ENCODE assay signal across 20 mouse cellular contexts in the genomic region with DNA sequence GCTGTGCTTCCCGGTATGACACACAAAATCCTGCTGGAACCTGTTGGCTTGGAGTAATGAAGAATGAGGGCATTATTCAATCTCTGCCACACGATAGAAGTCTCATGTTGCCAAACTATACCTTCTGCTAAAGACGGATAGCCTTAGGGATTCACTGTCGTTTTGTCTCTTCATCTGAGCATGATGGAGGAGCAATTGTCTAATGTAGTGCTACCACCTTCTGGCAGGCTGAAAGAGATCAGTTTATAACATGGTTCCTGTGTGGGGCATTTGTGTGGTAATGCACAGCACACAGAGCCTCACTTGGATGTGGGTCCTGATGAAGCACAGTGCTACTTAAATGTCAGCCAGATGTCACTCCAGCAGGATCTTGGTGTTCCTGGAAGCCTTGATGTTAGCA. TPM values are rescaled to one million over a fixed set of nuclear protein-coding genes. Genes with fewer than 3 reads are reported as not detected.
DNase-seq lines count a peak whose midpoint lies in the region; TF ChIP-seq lines count a peak whose summit lies in the region.
"Had no signal": no experiment of that assay in that cellular context is flagged by ENCODE, and none has a peak within 500 bp of the region (broad histone marks: within the 10 kb centered on the region; RNA-seq: fewer than 3 reads in every experiment).

No protein-coding gene starts in this region.

- WGBS in heart, embryonic 10.5 days: 79% methylated on average over 4 of the region's 4 CpGs

- no peaks in the 10 kb centered on the region for H3K9me3 ChIP-seq in heart, embryonic 10.5 days
- no peaks in the 10 kb centered on the region for H3K9me3 ChIP-seq in MEL (replicated peaks; ENCODE audit: insufficient read depth, low read length)
- H3K9me3 ChIP-seq: heart, embryonic 15.5 days; hindbrain, embryonic 15.5 days; lung, embryonic 15.5 days had no signal

- peak; percentile 52 for TF ChIP-seq CTCF in layer of hippocampus, adult 2 months (conservative IDR thresholded peaks at IDR 0.05)
- TF ChIP-seq CTCF in MEL (IDR thresholded peaks at IDR 0.05 in 2 of 3, conservative IDR thresholded peaks at IDR 0.05 in 1 of 3; ENCODE audit: control insufficient read depth in 1 of 3, insufficient read depth in 1 of 3, low read depth in 2 of 3, low read length in 3 of 3, poor library complexity in 1 of 3, severe bottlenecking in 1 of 3): no peak

- no peak overlapping the region for H3K4me3 ChIP-seq in heart, embryonic 10.5 days
- H3K4me3 ChIP-seq in layer of hippocampus, adult 2 months: no peak overlapping the region
- no peak overlapping the region for H3K4me3 ChIP-seq in MEL (ENCODE audit: control insufficient read depth in 1 of 2, insufficient read depth in 1 of 2, low read depth in 2 of 2, low read length in 2 of 2)
- H3K4me3 ChIP-seq: heart, embryonic 15.5 days; hindbrain, embryonic 15.5 days; lung, embryonic 15.5 days had no signal

- H3K4me1 ChIP-seq in heart, embryonic 10.5 days: peaks cover 17% of the 10 kb centered on the region
- no peaks in the 10 kb centered on the region for H3K4me1 ChIP-seq in MEL (ENCODE audit: control insufficient read depth in 1 of 2, insufficient read depth in 2 of 2, low read length in 2 of 2)
- H3K4me1 ChIP-seq: hindbrain, embryonic 15.5 days had no signal

- TF ChIP-seq RAD21 in MEL (IDR thresholded peaks at IDR 0.05; ENCODE audit: low read depth, low read length): peak; percentile 8

- no peaks in the 10 kb centered on the region for H3K36me3 ChIP-seq in heart, embryonic 10.5 days
- no peaks in the 10 kb centered on the region for H3K36me3 ChIP-seq in MEL (ENCODE audit: control insufficient read depth in 1 of 2, insufficient read depth in 2 of 2, low read length in 2 of 2)
- H3K36me3 ChIP-seq: heart, embryonic 15.5 days; hindbrain, embryonic 15.5 days; lung, embryonic 15.5 days had no signal

- no peaks in the 10 kb centered on the region for H3K27me3 ChIP-seq in heart, embryonic 10.5 days (ENCODE audit: insufficient read depth, poor library complexity, severe bottlenecking)
- peaks cover 0 to 2% of the 10 kb centered on the region in 2 experiments; a peak in 1 of 4 replicates for H3K27me3 ChIP-seq in MEL (ENCODE audit: control insufficient read depth in 1 of 2, insufficient read depth in 2 of 2, low read length in 2 of 2)
- H3K27me3 ChIP-seq: heart, embryonic 15.5 days; hindbrain, embryonic 15.5 days; lung, embryonic 15.5 days had no signal

- peak; percentile 79 for DNase-seq in heart, adult 11 months
- DNase-seq in heart, embryonic 10.5 days (ENCODE audit: low spot score): no peak
- no peak for DNase-seq in layer of hippocampus, adult 2 months (ENCODE audit: low spot score in 2 of 2)
- no peak for DNase-seq in layer of hippocampus, adult 18-20 months (ENCODE audit: low spot score in 2 of 2)
- no peak for DNase-seq in MEL (ENCODE audit: low read depth, low spot score)
- peak; percentile 19 for DNase-seq in naive thymus-derived CD4-positive, alpha-beta T cell, adult 2 months (ENCODE audit: low read depth)
- no peak for DNase-seq in left cerebral cortex, adult 9 months (ENCODE audit: low spot score in 2 of 2)
- DNase-seq: adrenal gland, postnatal 10 days; cerebellum, adult 18-20 months; gastrocnemius, postnatal 36 days; kidney, adult 2 months; kidney, postnatal 4 days; layer of hippocampus, postnatal 36 days; liver had no signal

- TF ChIP-seq POLR2A in MEL (IDR thresholded peaks at IDR 0.05; ENCODE audit: control insufficient read depth in 1 of 2, insufficient read depth in 1 of 2, low read depth in 1 of 2, low read length in 2 of 2, poor library complexity in 1 of 2): no peak

- TF ChIP-seq EP300 in MEL (IDR thresholded peaks at IDR 0.05; ENCODE audit: low read depth in 1 of 2, low read length in 2 of 2): no peak

- no peak overlapping the region for H3K27ac ChIP-seq in heart, embryonic 10.5 days
- H3K27ac ChIP-seq in layer of hippocampus, adult 2 months: no peak overlapping the region
- H3K27ac ChIP-seq in MEL (ENCODE audit: control insufficient read depth, low read depth, low read length): no peak overlapping the region
- H3K27ac ChIP-seq: hindbrain, embryonic 15.5 days had no signal

- H3K79me2 ChIP-seq in MEL (ENCODE audit: control insufficient read depth, insufficient read depth, low read length, poor library complexity): no peaks in the 10 kb centered on the region

- no peak overlapping the region for H3K9ac ChIP-seq in MEL (ENCODE audit: control insufficient read depth, low read depth, low read length, poor library complexity, severe bottlenecking)
- H3K9ac ChIP-seq: heart, embryonic 15.5 days; hindbrain, embryonic 15.5 days; lung, embryonic 15.5 days had no signal

TF ChIP-seq in MEL, 35 proteins besides CTCF, POLR2A, EP300 and RAD21:
- TF ChIP-seq GATA1 (IDR thresholded peaks at IDR 0.05; ENCODE audit: low read depth, low read length) (no peak), SMC3 (IDR thresholded peaks at IDR 0.05; ENCODE audit: low read depth, low read length) (0 out of 2 replicates have a peak, but pooled peaks have one; percentile 3)

RNA-seq across cellular contexts. Expression of a gene that starts 15.8 kb away (rescaled TPM):
- 1.4 and 3.4 TPM in 2 replicates for polyA plus RNA-seq in heart, embryonic 10.5 days (2016; fragmentation: Nextera tagmentation; extraction: Ambion mirVana)
- 1 to 10 TPM; 1.8 to 3.5 TPM for total RNA-seq in layer of hippocampus, adult 2 months (2021)
- 1 to 10 TPM; 1.4 to 2.0 TPM for total RNA-seq in layer of hippocampus, adult 18-20 months (2021)
- total RNA-seq in MEL (2012; rRNA removed): 0.08 and 0.10 TPM in 2 replicates
- under 1 TPM in 1 of 2 experiments, not detected in 1; 0.13 TPM for polyA plus RNA-seq in MEL (2012; ENCODE audit: insufficient read depth in 1 of 2, insufficient read length in 2 of 2, low read depth in 1 of 2, low replicate concordance in 2 of 2, missing spikeins in 1 of 2)

RNA-seq across cellular contexts. Expression of a gene that starts 25.7 kb away (rescaled TPM):
- polyA plus RNA-seq in heart, embryonic 10.5 days (2016; fragmentation: Nextera tagmentation; extraction: Ambion mirVana): 0.18 TPM in 1 of 2 replicates, not detected in the other
- total RNA-seq in layer of hippocampus, adult 2 months (2021): not detected
- total RNA-seq in layer of hippocampus, adult 18-20 months (2021): not detected
- total RNA-seq in MEL (2012; rRNA removed): not detected in 2 replicates
- not detected for polyA plus RNA-seq in MEL (2012; ENCODE audit: insufficient read depth in 1 of 2, insufficient read length in 2 of 2, low read depth in 1 of 2, low replicate concordance in 2 of 2, missing spikeins in 1 of 2)
- total RNA-seq: adrenal gland, postnatal 10 days; gastrocnemius, postnatal 36 days; layer of hippocampus, postnatal 36 days; left cerebral cortex, postnatal 36 days; megakaryocyte progenitor cell, adult 5-6 weeks had no signal
- polyA plus RNA-seq: forebrain, embryonic 11.5 days had no signal

RNA-seq across cellular contexts. Expression of a gene that starts 41.5 kb away (rescaled TPM):
- polyA plus RNA-seq in heart, embryonic 10.5 days (2016; fragmentation: Nextera tagmentation; extraction: Ambion mirVana): 0.16 and 0.29 TPM in 2 replicates
- total RNA-seq in layer of hippocampus, adult 2 months (2021): 10 to 100 TPM in 1 of 2 experiments, 1 to 10 TPM in 1; 9.4 to 10.1 TPM
- 1 to 10 TPM; 7.9 to 9.8 TPM for total RNA-seq in layer of hippocampus, adult 18-20 months (2021)
- not detected in 2 replicates for total RNA-seq in MEL (2012; rRNA removed)
- polyA plus RNA-seq in MEL (2012; ENCODE audit: insufficient read depth in 1 of 2, insufficient read length in 2 of 2, low read depth in 1 of 2, low replicate concordance in 2 of 2, missing spikeins in 1 of 2): not detected

Comparison
In these comparisons a context has a peak if more than half of its experiments do, and no peak if none do; other contexts are left out.
1. DNase-seq: peak in heart, adult 11 months (single experiment) and naive thymus-derived CD4-positive, alpha-beta T cell, adult 2 months (single experiment); none in heart, embryonic 10.5 days (single experiment), layer of hippocampus, adult 2 months (0 of 2), layer of hippocampus, adult 18-20 months (0 of 2), MEL (single experiment) and left cerebral cortex, adult 9 months (0 of 2).